Mouse (Mus musculus) kidney, adult 18-20 months (tissue): ENCODE results near the gene Tfg.

Source experiments
- DNase-seq: peaks from one replicate; pipeline ENCODE4 v3.0.0; 2021

Tfg gene

GRCm38 (mm10) chr16:56717224-56718200 lies at the start of gene Tfg:
Gene Tfg (minus strand): TSS chr16:56717450.
- DNase-seq: peak; percentile 98

- no peak for DNase-seq
Observed at GRCm38 (mm10) chr16:56729060-56729459, 11.8 kb upstream of the Tfg start.

- DNase-seq: no peak
Observed at GRCm38 (mm10) chr16:56724927-56725326, 7.7 kb upstream of the Tfg start.

- no peak for DNase-seq
Observed at GRCm38 (mm10) chr16:56722357-56722756, 5.1 kb upstream of the Tfg start.

GRCm38 (mm10) chr16:56719031-56719430 lies 1.8 kb upstream of the Tfg start:
- DNase-seq: no peak

GRCm38 (mm10) chr16:56716557-56717179 lies 582 bp downstream of the Tfg start:
- peak; percentile 49 for DNase-seq

- DNase-seq: no peak
Observed at GRCm38 (mm10) chr16:56715608-56716007, 1.6 kb downstream of the Tfg start.

GRCm38 (mm10) chr16:56710071-56710470 lies 7.2 kb downstream of the Tfg start:
- DNase-seq: no peak

GRCm38 (mm10) chr16:56705731-56706130 lies 11.5 kb downstream of the Tfg start:
- no peak for DNase-seq

- no peak for DNase-seq
Observed at GRCm38 (mm10) chr16:56700898-56701297, 16.4 kb downstream of the Tfg start.

- DNase-seq: no peak
Observed at GRCm38 (mm10) chr16:56696448-56696847, 20.8 kb downstream of the Tfg start.

- no peak for DNase-seq
Observed at GRCm38 (mm10) chr16:56690715-56691114, 26.5 kb downstream of the Tfg start.

GRCm38 (mm10) chr16:56686747-56687146 lies 30.5 kb downstream of the Tfg start:
- DNase-seq: no peak

GRCm38 (mm10) chr16:56681010-56681645 lies 36.1 kb downstream of the Tfg start:
- no peak for DNase-seq

GRCm38 (mm10) chr16:56677146-56677545 lies 40.1 kb downstream of the Tfg start:
- DNase-seq: no peak

- DNase-seq: no peak
Observed at GRCm38 (mm10) chr16:56673420-56673819, 43.8 kb downstream of the Tfg start.

GRCm38 (mm10) chr16:56670941-56671340 lies 46.3 kb downstream of the Tfg start:
- no peak for DNase-seq

GRCm38 (mm10) chr16:56669520-56669919 lies 47.7 kb downstream of the Tfg start:
- DNase-seq: no peak

GRCm38 (mm10) chr16:56658866-56659265 lies 58.4 kb downstream of the Tfg start:
- DNase-seq: no peak

- no peak for DNase-seq
Observed at GRCm38 (mm10) chr16:56655193-56655910, 61.9 kb downstream of the Tfg start.

- DNase-seq: no peak
Observed at GRCm38 (mm10) chr16:56646382-56647172, 70.7 kb downstream of the Tfg start.

GRCm38 (mm10) chr16:56645251-56645650 lies 72.0 kb downstream of the Tfg start:
- no peak for DNase-seq
